Mouse (Mus musculus): ENCODE measurements around the gene Lmna. TPM values are rescaled to one million over a fixed set of nuclear protein-coding genes. Genes with fewer than 3 reads are reported as not detected.

Gene Lmna
- polyA plus RNA-seq, 1 experiment from 2014 or later: 267 TPM

DNA sequence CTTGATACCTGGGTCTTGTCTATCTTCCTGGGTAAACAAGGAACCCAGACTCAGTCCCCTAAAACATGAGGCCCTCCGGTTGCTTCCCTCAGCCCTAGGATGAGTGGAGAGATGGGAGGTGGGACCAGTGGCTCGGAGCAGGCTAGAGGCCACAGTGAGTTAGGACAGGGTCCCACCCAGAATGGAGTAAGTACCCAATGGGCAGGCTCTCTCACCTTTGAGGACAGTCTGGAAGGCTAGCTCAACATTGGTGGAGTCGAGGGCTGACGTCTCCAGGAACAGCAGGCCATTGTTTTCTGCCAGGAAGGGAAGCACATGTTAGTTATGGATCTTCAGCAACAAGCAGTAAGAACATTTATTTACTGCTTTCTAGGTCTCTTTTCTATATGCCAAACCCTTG is 32.7 kb upstream of the Lmna start:
- Histone ChIP-seq H3K9ac (ENCODE audit: low read length) (no peak overlapping the region), H3K27me3 (ENCODE audit: control insufficient read depth, insufficient read depth, low read length) (no peaks in the 10 kb centered on the region), H3K9me3 (ENCODE audit: control insufficient read depth, low read length) (no peaks in the 10 kb centered on the region), H3K4me1 (replicated peaks; ENCODE audit: control insufficient read depth, insufficient read depth) (no peaks in the 10 kb centered on the region), H3K27ac (replicated peaks) (no peak overlapping the region; the same call in 1 of the 2 replicates), H3K4me3 (ENCODE audit: low read depth, low read length) (no peak overlapping the region), H3K4me2 (replicated peaks; ENCODE audit: low read depth) (no peak overlapping the region), H3K36me3 (ENCODE audit: control insufficient read depth, insufficient read depth, low read length) (peaks cover 4% of the 10 kb centered on the region; the same call in 1 of the 2 replicates)
- DNase-seq (ENCODE audit: low spot score) (no peak), ATAC-seq (ENCODE audit: low FRiP score, low TSS enrichment) (no peak)
- WGBS: 42% methylated on average over 4 of the region's 4 CpGs
- TF ChIP-seq CTCF (IDR thresholded peaks at IDR 0.05; ENCODE audit: low read depth): no peak
- no peak for TF ChIP-seq EP300 (optimal IDR thresholded peaks at IDR 0.05)

DNA sequence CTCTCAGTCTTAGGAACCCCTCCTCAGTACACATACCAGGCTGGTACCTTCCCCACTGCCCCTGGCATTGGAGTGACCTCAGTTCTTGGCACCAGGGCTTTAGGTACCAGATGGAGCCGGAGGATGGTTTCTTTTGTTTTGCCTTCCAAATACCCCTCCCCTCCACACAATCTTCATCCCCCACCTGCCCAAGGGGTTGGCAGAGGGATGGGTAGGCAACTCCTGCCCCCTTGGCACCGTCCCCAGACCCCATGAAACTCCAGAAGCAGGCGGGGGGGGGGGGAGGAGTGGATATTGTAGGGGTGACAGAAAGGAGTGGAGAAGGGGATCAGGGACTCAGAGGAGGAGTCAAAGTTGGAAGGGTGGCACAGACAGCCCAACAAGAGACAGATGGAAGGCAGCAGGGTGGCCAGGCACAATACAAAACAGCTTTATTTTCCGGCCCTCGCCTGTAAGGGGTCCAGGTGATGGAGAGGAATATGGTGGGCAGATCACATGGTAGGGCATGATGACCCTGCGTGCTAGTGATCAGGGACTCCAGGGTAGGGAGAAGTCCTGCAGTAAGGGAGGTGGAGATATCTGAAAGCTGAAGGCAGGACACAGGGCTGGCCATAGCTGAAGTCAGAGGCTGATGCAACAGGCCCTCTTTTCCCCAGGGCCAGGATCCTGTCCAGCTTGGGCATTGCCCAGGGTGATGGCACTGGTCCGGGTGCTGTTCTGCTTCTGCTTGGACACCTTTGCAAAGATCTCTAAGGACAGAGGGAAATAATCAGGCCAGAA is 32.1 kb upstream of the Lmna start:
- no peak for DNase-seq (ENCODE audit: low spot score)
- no peak overlapping the region for H3K9ac ChIP-seq (ENCODE audit: low read length)
- H3K4me2 ChIP-seq (replicated peaks; ENCODE audit: low read depth): no peak overlapping the region
- no peaks in the 10 kb centered on the region for H3K27me3 ChIP-seq (ENCODE audit: control insufficient read depth, insufficient read depth, low read length)
- no peak overlapping the region for H3K4me3 ChIP-seq (ENCODE audit: low read depth, low read length)
- TF ChIP-seq CTCF (IDR thresholded peaks at IDR 0.05; ENCODE audit: low read depth) (no peak), EP300 (optimal IDR thresholded peaks at IDR 0.05) (no peak)
- WGBS: 68% methylated on average over 6 of the region's 7 CpGs
- peaks cover 4% of the 10 kb centered on the region; the same call in 1 of the 2 replicates for H3K36me3 ChIP-seq (ENCODE audit: control insufficient read depth, insufficient read depth, low read length)
- H3K27ac ChIP-seq (replicated peaks): 0 out of 2 replicates have a peak overlapping the region, but pooled peaks have one; percentile 40
- H3K9me3 ChIP-seq (ENCODE audit: control insufficient read depth, low read length): no peaks in the 10 kb centered on the region
- no peak for ATAC-seq (ENCODE audit: low FRiP score, low TSS enrichment)
- peaks cover 4% of the 10 kb centered on the region; the same call in 1 of the 2 replicates for H3K4me1 ChIP-seq (replicated peaks; ENCODE audit: control insufficient read depth, insufficient read depth)

DNA sequence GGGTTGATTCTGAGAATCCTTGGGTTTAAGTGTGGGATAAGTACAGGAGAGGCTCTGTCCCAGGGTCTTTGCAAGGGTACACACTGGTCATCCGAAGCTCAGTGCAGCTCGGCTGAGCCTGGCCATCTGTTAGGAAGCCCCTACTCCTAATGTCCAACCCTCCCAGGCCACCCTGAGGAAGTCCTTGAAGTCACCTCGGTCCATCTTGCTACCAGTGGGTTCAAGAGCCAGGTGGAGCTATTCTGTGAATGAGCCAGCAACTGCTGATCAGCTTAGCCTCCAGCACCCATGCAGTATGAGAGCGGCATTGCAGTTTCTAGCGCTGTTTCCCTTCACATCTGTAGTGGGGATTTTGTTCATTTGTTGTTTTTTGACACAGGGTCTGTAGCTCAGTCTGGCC is 30.3 kb upstream of the Lmna start:
- peak; percentile 10; the same call in 1 of the 2 replicates for TF ChIP-seq CTCF (IDR thresholded peaks at IDR 0.05; ENCODE audit: low read depth)
- TF ChIP-seq EP300 (optimal IDR thresholded peaks at IDR 0.05): no peak
- Histone ChIP-seq H3K4me1 (replicated peaks; ENCODE audit: control insufficient read depth, insufficient read depth) (peaks cover 11% of the 10 kb centered on the region; the same call in 1 of the 2 replicates), H3K27ac (replicated peaks) (no peak overlapping the region)

DNA sequence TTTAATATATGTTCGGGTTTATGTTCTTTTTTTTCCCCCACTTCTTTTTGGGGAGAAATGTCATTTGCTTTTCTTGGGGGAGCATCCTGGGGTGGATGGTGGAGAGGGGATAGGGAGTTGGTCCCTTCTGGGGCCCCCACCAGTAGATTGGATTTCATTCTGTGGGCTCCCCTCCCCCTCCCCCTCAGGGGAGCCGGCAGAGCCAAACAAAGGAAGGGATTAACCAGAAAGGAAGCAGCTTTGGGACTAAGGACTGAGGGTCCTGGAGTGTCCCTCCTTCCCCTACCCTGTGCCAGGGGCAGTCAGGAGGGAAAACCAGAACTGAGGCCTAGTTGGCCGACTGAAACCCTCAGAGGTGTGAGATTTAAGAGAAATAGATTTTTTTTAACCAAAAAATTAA is 29.6 kb upstream of the Lmna start:
- no peaks in the 10 kb centered on the region for H3K27me3 ChIP-seq (ENCODE audit: control insufficient read depth, insufficient read depth, low read length)
- peak overlapping the region; percentile 31; the same call in 1 of the 2 replicates for H3K9ac ChIP-seq (ENCODE audit: low read length)
- no peaks in the 10 kb centered on the region for H3K9me3 ChIP-seq (ENCODE audit: control insufficient read depth, low read length)
- TF ChIP-seq EP300 (optimal IDR thresholded peaks at IDR 0.05): no peak
- no peak for TF ChIP-seq CTCF (IDR thresholded peaks at IDR 0.05; ENCODE audit: low read depth)
- H3K4me2 ChIP-seq (replicated peaks; ENCODE audit: low read depth): no peak overlapping the region
- no peak overlapping the region for H3K27ac ChIP-seq (replicated peaks)
- WGBS: 38% methylated on average over 3 of the region's 3 CpGs
- H3K4me3 ChIP-seq (ENCODE audit: low read depth, low read length): no peak overlapping the region
- no peak for DNase-seq (ENCODE audit: low spot score)
- H3K4me1 ChIP-seq (replicated peaks; ENCODE audit: control insufficient read depth, insufficient read depth): peaks cover 11% of the 10 kb centered on the region; the same call in 1 of the 2 replicates
- no peak for ATAC-seq (ENCODE audit: low FRiP score, low TSS enrichment)
- peaks cover 4% of the 10 kb centered on the region; the same call in 1 of the 2 replicates for H3K36me3 ChIP-seq (ENCODE audit: control insufficient read depth, insufficient read depth, low read length)

More for the DNA sequence above, 30.3 kb upstream of the Lmna start:
- 70% methylated on average over 5 of the region's 5 CpGs for WGBS
- no peak overlapping the region for H3K4me3 ChIP-seq (ENCODE audit: low read depth, low read length)
- H3K9ac ChIP-seq (ENCODE audit: low read length): no peak overlapping the region
- H3K27me3 ChIP-seq (ENCODE audit: control insufficient read depth, insufficient read depth, low read length): no peaks in the 10 kb centered on the region
- DNase-seq (ENCODE audit: low spot score): no peak
- H3K36me3 ChIP-seq (ENCODE audit: control insufficient read depth, insufficient read depth, low read length): peaks cover 4% of the 10 kb centered on the region; the same call in 1 of the 2 replicates
- no peak for ATAC-seq (ENCODE audit: low FRiP score, low TSS enrichment)
- H3K4me2 ChIP-seq (replicated peaks; ENCODE audit: low read depth): no peak overlapping the region
- H3K9me3 ChIP-seq (ENCODE audit: control insufficient read depth, low read length): no peaks in the 10 kb centered on the region

DNA sequence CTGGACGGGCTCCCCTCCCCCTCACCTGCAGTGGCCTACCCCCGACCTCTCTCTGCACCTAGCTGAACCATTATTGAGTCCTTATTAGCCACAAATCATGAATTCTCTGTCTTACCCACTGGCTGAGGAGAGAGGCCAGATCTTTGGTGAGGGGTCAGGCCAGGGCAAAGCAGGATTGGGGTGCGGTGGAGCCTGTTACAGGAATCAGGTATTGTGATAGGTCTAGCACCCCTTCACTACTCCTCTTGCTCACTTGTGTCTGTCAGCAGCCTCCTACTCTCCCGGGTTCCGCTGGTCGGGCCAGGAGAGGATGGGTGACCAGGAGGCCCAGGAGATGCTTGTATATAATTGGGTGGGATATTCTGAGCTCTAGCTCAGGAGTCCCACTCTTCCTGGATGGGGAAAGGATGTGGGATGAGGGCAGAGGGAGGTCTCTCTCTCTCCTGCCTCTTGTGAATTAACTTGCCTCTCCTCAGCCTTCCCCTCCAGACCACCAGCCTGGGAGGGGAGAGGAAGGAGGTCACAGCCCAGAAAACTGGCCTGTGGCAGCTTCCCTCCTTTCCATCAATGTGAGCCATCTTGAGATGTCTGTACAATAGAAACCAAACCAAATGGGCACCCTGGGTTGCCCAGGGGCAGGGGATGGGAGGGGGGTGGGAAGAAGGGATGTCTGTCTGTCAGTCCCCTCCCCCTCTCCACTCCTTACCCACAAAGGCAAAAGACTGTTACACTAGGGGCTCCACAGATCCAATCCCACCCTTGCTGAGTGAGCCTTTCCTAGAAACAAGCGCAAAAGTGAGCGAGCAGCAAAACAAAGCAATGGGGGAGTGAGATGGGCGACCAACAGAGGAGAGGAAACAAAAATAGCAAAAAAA is 28.8 kb upstream of the Lmna start:
- DNase-seq (ENCODE audit: low spot score) (no peak), ATAC-seq (ENCODE audit: low FRiP score, low TSS enrichment) (no peak)
- TF ChIP-seq EP300 (optimal IDR thresholded peaks at IDR 0.05) (no peak), CTCF (IDR thresholded peaks at IDR 0.05; ENCODE audit: low read depth) (no peak)
- Histone ChIP-seq H3K4me1 (replicated peaks; ENCODE audit: control insufficient read depth, insufficient read depth) (peaks cover 13% of the 10 kb centered on the region; the same call in 1 of the 2 replicates), H3K36me3 (ENCODE audit: control insufficient read depth, insufficient read depth, low read length) (peaks cover 4% of the 10 kb centered on the region; the same call in 1 of the 2 replicates), H3K27ac (replicated peaks) (no peak overlapping the region), H3K9ac (ENCODE audit: low read length) (no peak overlapping the region), H3K4me3 (ENCODE audit: low read depth, low read length) (no peak overlapping the region), H3K4me2 (replicated peaks; ENCODE audit: low read depth) (no peak overlapping the region), H3K27me3 (ENCODE audit: control insufficient read depth, insufficient read depth, low read length) (no peaks in the 10 kb centered on the region), H3K9me3 (ENCODE audit: control insufficient read depth, low read length) (no peaks in the 10 kb centered on the region)
- 64% methylated on average over 9 of the region's 9 CpGs for WGBS

Data from stomach, postnatal 0 days (tissue).